ENCODE assay signal across 8 mouse cellular contexts in genomic region chr8:120485551-120486476, GRCm38 (mm10).
A peak's percentile ranks its signal among the peaks of the same experiment; 100 is the strongest.
DNase-seq lines count a peak whose midpoint lies in the region; ATAC-seq and TF ChIP-seq lines count a peak whose summit lies in the region.

No protein-coding gene starts in this region.

- H3K27me3 ChIP-seq in ES-Bruce4 (ENCODE audit: control insufficient read depth, insufficient read depth, low read length, poor library complexity, severe bottlenecking), result peaks cover 2% of the 10 kb centered on the region; the same call in 1 of the 2 replicates
- no peaks in the 10 kb centered on the region for H3K27me3 ChIP-seq in forebrain, embryonic 15.5 days
- no peaks in the 10 kb centered on the region for H3K27me3 ChIP-seq in liver, embryonic 15.5 days

- ATAC-seq in forebrain, embryonic 15.5 days (replicated peaks), result no peak
- peak; percentile 71 for ATAC-seq in liver, embryonic 15.5 days (ENCODE audit: insufficient read depth)
- no peak for ATAC-seq in inflammation-experienced regulatory T-cells, adult 6 months

- H3K4me2 ChIP-seq in forebrain, embryonic 15.5 days (replicated peaks), result peak overlapping the region; percentile 87
- peak overlapping the region; percentile 96 for H3K4me2 ChIP-seq in liver, embryonic 15.5 days

- no peaks in the 10 kb centered on the region for H3K4me1 ChIP-seq in ES-Bruce4 (ENCODE audit: control insufficient read depth, insufficient read depth, low read length)
- peaks cover 49% of the 10 kb centered on the region for H3K4me1 ChIP-seq in forebrain, embryonic 15.5 days
- peaks cover 79% of the 10 kb centered on the region for H3K4me1 ChIP-seq in liver, embryonic 15.5 days (replicated peaks)

- no peak overlapping the region for H3K27ac ChIP-seq in ES-Bruce4 (ENCODE audit: insufficient read depth, low read length)
- H3K27ac ChIP-seq in forebrain, embryonic 15.5 days (replicated peaks), result peak overlapping the region; percentile 100
- peak overlapping the region; percentile 98 for H3K27ac ChIP-seq in liver, embryonic 15.5 days (replicated peaks)

- H3K36me3 ChIP-seq in ES-Bruce4 (ENCODE audit: control insufficient read depth, insufficient read depth, low read length, poor library complexity, severe bottlenecking), result no peaks in the 10 kb centered on the region
- no peaks in the 10 kb centered on the region for H3K36me3 ChIP-seq in forebrain, embryonic 15.5 days
- H3K36me3 ChIP-seq in liver, embryonic 15.5 days (replicated peaks), result no peaks in the 10 kb centered on the region

- TF ChIP-seq EP300 in ES-Bruce4 (IDR thresholded peaks at IDR 0.05; ENCODE audit: insufficient read depth, low read depth, low read length), result no peak

- no peaks in the 10 kb centered on the region for H3K9me3 ChIP-seq in ES-Bruce4 (replicated peaks; ENCODE audit: control insufficient read depth, insufficient read depth, low read length, poor library complexity, severe bottlenecking)
- H3K9me3 ChIP-seq in forebrain, embryonic 15.5 days, result no peaks in the 10 kb centered on the region
- H3K9me3 ChIP-seq in liver, embryonic 15.5 days (replicated peaks), result no peaks in the 10 kb centered on the region

- H3K4me3 ChIP-seq in ES-Bruce4 (ENCODE audit: low read depth, low read length), result peak overlapping the region; percentile 71
- H3K4me3 ChIP-seq in forebrain, embryonic 15.5 days, result peak overlapping the region; percentile 91
- peak overlapping the region; percentile 82 for H3K4me3 ChIP-seq in liver, embryonic 15.5 days (replicated peaks)

- peak; percentile 52 for DNase-seq in A20 (ENCODE audit: low read depth, low spot score)
- DNase-seq in cerebellum, postnatal 14 days, result no peak
- no peak for DNase-seq in kidney, postnatal 10 days
- DNase-seq in thymus, postnatal 14 days, result no peak

- 14% methylated on average over 21 of the region's 21 CpGs for WGBS in forebrain, embryonic 15.5 days
- 15% methylated on average over 21 of the region's 21 CpGs for WGBS in liver, embryonic 15.5 days (ENCODE audit: insufficient replicate concordance)

- TF ChIP-seq POLR2A in ES-Bruce4 (IDR thresholded peaks at IDR 0.05; ENCODE audit: insufficient read depth, low read length), result no peak

- peak overlapping the region; percentile 78; the same call in 1 of the 2 replicates for H3K9ac ChIP-seq in ES-Bruce4 (ENCODE audit: low read depth, poor library complexity, severe bottlenecking)
- H3K9ac ChIP-seq in forebrain, embryonic 15.5 days (replicated peaks), result peak overlapping the region; percentile 84
- peak overlapping the region; percentile 94 for H3K9ac ChIP-seq in liver, embryonic 15.5 days

- no peak for TF ChIP-seq CTCF in ES-Bruce4 (IDR thresholded peaks at IDR 0.05; ENCODE audit: low read depth, low read length)
